Comparison of ENCODE assay signal across 8 mouse cellular contexts in genomic region chr7:122132497-122133337, GRCm38 (mm10). TPM values are rescaled to one million over a fixed set of nuclear protein-coding genes. Genes with fewer than 3 reads are reported as not detected.
A peak's percentile ranks its signal among the peaks of the same experiment; 100 is the strongest.
DNase-seq lines count a peak whose midpoint lies in the region; ATAC-seq and TF ChIP-seq lines count a peak whose summit lies in the region.

Gene Palb2 (minus strand): TSS chr7:122132985.
Gene Dctn5 (plus strand): TSS chr7:122133041.

- ATAC-seq in activated CD4-positive, CD25-positive, alpha-beta regulatory T cell, adult 4 months, result peak; percentile 95

- H3K36me3 ChIP-seq in megakaryocyte, embryonic 14.5 days (replicated peaks; ENCODE audit: low read length), result peaks cover 56% of the 10 kb centered on the region

- TF ChIP-seq CTCF in cortical plate, adult 2 months (IDR thresholded peaks at IDR 0.05; ENCODE audit: extremely low read depth, insufficient read depth, low read length), result no peak

- peak; percentile 95 for DNase-seq in gastrocnemius, adult 8-10 months (ENCODE audit: low spot score in 2 of 2)
- DNase-seq in hindlimb bud, embryonic 11.5 days (ENCODE audit: extremely low spot score, low read depth, low spot score), result peak; percentile 98
- peak; percentile 95 to 98 for DNase-seq in left cerebral cortex, adult 8-10 months (ENCODE audit: low spot score in 2 of 2)
- peak; percentile 99 for DNase-seq in right cerebral cortex, postnatal 10 days (ENCODE audit: low spot score in 2 of 2)
- DNase-seq in urinary bladder, postnatal 25 days (ENCODE audit: low spot score), result peak; percentile 97

- H3K4me3 ChIP-seq in cortical plate, adult 2 months (ENCODE audit: insufficient read depth, low read length), result peak within 1 kb of the TSS; percentile 82
- peak within 1 kb of the TSS; percentile 97 for H3K4me3 ChIP-seq in megakaryocyte, embryonic 14.5 days (replicated peaks)

- H3K27me3 ChIP-seq in megakaryocyte, embryonic 14.5 days (replicated peaks), result no peaks in the 10 kb centered on the region

- H3K27ac ChIP-seq in cortical plate, adult 2 months (ENCODE audit: insufficient read depth, low read length), result peak within 1 kb of the TSS; percentile 22; the same call in 1 of the 2 replicates

- TF ChIP-seq POLR2A in cortical plate, adult 2 months (IDR thresholded peaks at IDR 0.05; ENCODE audit: extremely low read depth, insufficient read depth, low read length), result peak; percentile 87

- H3K9me3 ChIP-seq in megakaryocyte, embryonic 14.5 days, result no peaks in the 10 kb centered on the region

- H3K4me1 ChIP-seq in cortical plate, adult 2 months (ENCODE audit: control insufficient read depth, insufficient read depth, low read length), result peaks cover 1% of the 10 kb centered on the region; the same call in 1 of the 2 replicates
- peaks cover 41% of the 10 kb centered on the region for H3K4me1 ChIP-seq in megakaryocyte, embryonic 14.5 days

RNA-seq across cellular contexts. Expression of gene Palb2, which starts in this region (rescaled TPM):
- polyA plus RNA-seq in activated CD4-positive, CD25-positive, alpha-beta regulatory T cell, adult 4 months (2017; shearing (Covaris generic)), result 10 to 100 TPM; 10.5 to 10.6 TPM
- 1.6 and 2.1 TPM in 2 replicates for polyA plus RNA-seq in cortical plate, adult 2 months (2012; rRNA removed)
- total RNA-seq in gastrocnemius, adult 8-10 months (2022), result 1 to 10 TPM in 1 of 4 experiments, under 1 TPM in 3; 0.24 to 1.2 (median 0.42) TPM
- total RNA-seq in left cerebral cortex, adult 8-10 months (2022), result 1 to 10 TPM; 1.8 to 2.3 (median 2.0) TPM
- polyA plus RNA-seq in megakaryocyte, embryonic 14.5 days (2012; ENCODE audit: insufficient read depth, low replicate concordance), result 0.50 and 2.0 TPM in 2 replicates

RNA-seq across cellular contexts. Expression of gene Dctn5, which starts in this region (rescaled TPM):
- polyA plus RNA-seq in activated CD4-positive, CD25-positive, alpha-beta regulatory T cell, adult 4 months (2017; shearing (Covaris generic)), result 100 to 1,000 TPM; 120 to 122 TPM
- 124 and 126 TPM in 2 replicates for polyA plus RNA-seq in cortical plate, adult 2 months (2012; rRNA removed)
- total RNA-seq in gastrocnemius, adult 8-10 months (2022), result 10 to 100 TPM; 16.2 to 18.3 (median 17.6) TPM
- total RNA-seq in left cerebral cortex, adult 8-10 months (2022), result 100 to 1,000 TPM in 2 of 4 experiments, 10 to 100 TPM in 2; 96.3 to 105 (median 100) TPM
- 4.5 and 7.6 TPM in 2 replicates for polyA plus RNA-seq in megakaryocyte, embryonic 14.5 days (2012; ENCODE audit: insufficient read depth, low replicate concordance)

Comparison
In these comparisons a context has a peak if more than half of its experiments do, and no peak if none do; other contexts are left out.
1. Peak in every context shown above with its lines: DNase-seq, ATAC-seq, H3K4me3 ChIP-seq and H3K27ac ChIP-seq.
2. RNA of gene Dctn5 (total RNA-seq): 96.3 to 105 TPM in left cerebral cortex, adult 8-10 months; 16.2 to 18.3 TPM in gastrocnemius, adult 8-10 months; every median in the first group is over 4 times any median in the second.
3. RNA of gene Dctn5 (polyA plus RNA-seq): 124 to 126 TPM in cortical plate, adult 2 months and 120 to 122 TPM in activated CD4-positive, CD25-positive, alpha-beta regulatory T cell, adult 4 months; 4.5 to 7.6 TPM in megakaryocyte, embryonic 14.5 days; every median in the first group is over 10 times any median in the second.